Mouse (Mus musculus) hindbrain, embryonic 12.5 days (tissue): ENCODE measurements around the gene Rrp7a. TPM values are rescaled to one million over a fixed set of nuclear protein-coding genes. Genes with fewer than 3 reads are reported as not detected.

ENCODE experiments used
- ATAC-seq: fragments of 200-750 bp; cut with Nextera tagmentation; 2 replicates; pipeline ENCODE4 v1.8.0; 2017; ENCODE audit warnings: moderate TSS enrichment; ENCODE audit not compliant: low FRiP score
- H3K27ac ChIP-seq: fragments of 300-500 bp; sonication (generic); 2 replicates; pipeline ENCODE4 v1.5.1; 2016; ENCODE audit warnings: mild to moderate bottlenecking
- H3K27me3 ChIP-seq: fragments of 300-500 bp; sonication (generic); 2 replicates; pipeline ENCODE4 v1.6.1; 2016; ENCODE audit warnings: mild to moderate bottlenecking
- H3K36me3 ChIP-seq: fragments of 300-500 bp; sonication (generic); 2 replicates; pipeline ENCODE4 v1.6.1; 2016; ENCODE audit warnings: mild to moderate bottlenecking
- H3K4me1 ChIP-seq: fragments of 300-500 bp; sonication (generic); 2 replicates; pipeline ENCODE4 v1.6.1; 2016
- H3K4me2 ChIP-seq: fragments of 300-500 bp; sonication (generic); replicated peaks from 2 replicates; pipeline ENCODE4 v1.6.1; 2016; ENCODE audit warnings: mild to moderate bottlenecking
- H3K4me3 ChIP-seq: fragments of 300-500 bp; sonication (generic); 2 replicates; pipeline ENCODE4 v1.5.1; 2016; ENCODE audit warnings: mild to moderate bottlenecking
- H3K9ac ChIP-seq: fragments of 300-500 bp; sonication (generic); 2 replicates; pipeline ENCODE4 v1.6.1; 2016; ENCODE audit warnings: mild to moderate bottlenecking, moderate library complexity
- H3K9me3 ChIP-seq: fragments of 300-500 bp; sonication (generic); replicated peaks from 2 replicates; pipeline ENCODE4 v1.6.1; 2016; ENCODE audit warnings: mild to moderate bottlenecking
- WGBS: fragments of 180-500 bp; shearing (Covaris S2); methylation state at CpG from one replicate; pipeline ENCODE4 v1.1.7; 2016; 5-methylcytosine and 5-hydroxymethylcytosine counted together
- polyA plus RNA-seq: library from polyadenylated mRNA; unstranded; fragments of >200 nt; fragmentation: Nextera tagmentation; extraction: Ambion mirVana; gene quantifications from 2 replicates; pipeline ENCODE4 v1.2.1, GENCODE M21; 2016

The Rrp7a gene
- polyA plus RNA-seq, 1 experiment from 2014 or later = 74.1 TPM

DNA sequence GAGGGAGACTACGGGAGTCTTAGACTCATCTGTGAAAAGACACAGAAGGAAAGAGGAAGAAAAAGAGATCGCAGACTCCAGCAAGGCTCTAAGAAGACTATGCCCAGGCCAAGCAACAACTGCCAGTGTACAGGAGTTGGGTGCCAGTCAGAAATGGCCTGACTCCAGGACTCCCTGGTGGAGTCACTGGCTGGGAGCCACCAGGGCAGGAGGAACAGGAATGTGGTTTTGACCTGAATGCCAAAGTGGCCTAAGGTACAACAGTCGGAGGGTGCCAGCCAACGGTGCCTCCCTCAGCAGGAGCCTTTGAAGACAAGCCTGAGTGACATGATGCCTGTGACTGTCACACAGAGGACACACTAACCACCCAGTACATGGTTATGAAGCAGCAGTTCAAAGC, 48.4 kb downstream of the Rrp7a start:
- ATAC-seq = no peak
- H3K9ac ChIP-seq = no peak overlapping the region
- H3K36me3 ChIP-seq = no peaks in the 10 kb centered on the region
- H3K4me1 ChIP-seq = no peaks in the 10 kb centered on the region
- no peak overlapping the region for H3K4me2 ChIP-seq
- 80% methylated on average over 4 of the region's 4 CpGs for WGBS
- H3K27me3 ChIP-seq = no peaks in the 10 kb centered on the region
- no peak overlapping the region for H3K4me3 ChIP-seq
- H3K27ac ChIP-seq = no peak overlapping the region
- no peaks in the 10 kb centered on the region for H3K9me3 ChIP-seq

DNA sequence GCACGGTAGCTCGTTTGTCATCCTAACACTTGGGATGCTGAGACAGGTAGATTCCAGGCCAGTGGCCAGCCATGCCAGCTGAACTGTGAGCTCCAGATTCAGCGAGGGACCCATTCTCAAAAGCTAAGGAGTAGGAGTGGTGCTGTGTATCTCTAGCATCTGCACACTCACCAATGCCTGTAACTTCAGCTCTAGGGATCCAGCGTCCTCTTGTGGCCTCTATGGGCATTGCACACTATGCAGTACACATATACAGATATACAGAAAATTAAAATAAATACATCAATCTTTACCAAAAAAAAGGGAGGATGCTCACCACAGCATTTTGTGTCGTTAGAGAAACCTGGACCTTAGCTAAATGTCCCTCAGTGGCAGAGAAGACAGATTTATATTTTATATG, 50.8 kb downstream of the Rrp7a start:
- ATAC-seq = no peak
- no peaks in the 10 kb centered on the region for H3K4me1 ChIP-seq
- no peak overlapping the region for H3K9ac ChIP-seq
- H3K4me2 ChIP-seq = no peak overlapping the region
- H3K9me3 ChIP-seq = no peaks in the 10 kb centered on the region
- no peaks in the 10 kb centered on the region for H3K36me3 ChIP-seq
- 82% methylated on average over 5 of the region's 5 CpGs for whole genome bisulfite sequencing
- H3K4me3 ChIP-seq = no peak overlapping the region
- H3K27me3 ChIP-seq = no peaks in the 10 kb centered on the region
- no peak overlapping the region for H3K27ac ChIP-seq

DNA sequence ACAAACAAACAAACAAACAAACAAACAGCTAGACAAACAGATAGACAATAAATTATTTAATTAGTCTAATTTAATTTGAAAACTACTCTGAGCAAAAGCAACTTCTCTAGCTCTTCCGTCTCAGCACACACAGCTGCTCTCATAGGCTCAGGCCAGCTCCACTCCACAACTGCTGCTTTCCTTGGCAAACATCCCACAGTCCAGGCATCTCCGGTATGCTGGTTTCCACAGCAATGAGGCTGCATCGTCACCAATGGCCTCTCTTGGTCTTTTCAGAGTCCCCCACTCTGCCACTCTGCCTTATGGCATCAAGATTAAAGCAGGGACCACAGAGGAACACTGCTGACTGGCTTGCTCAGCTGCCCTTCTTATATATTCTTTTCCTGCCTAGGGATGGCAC, 51.7 kb downstream of the Rrp7a start:
- no peak overlapping the region for H3K27ac ChIP-seq
- no peak for ATAC-seq
- no peak overlapping the region for H3K4me2 ChIP-seq
- 51% methylated on average over 3 of the region's 3 CpGs for WGBS
- no peaks in the 10 kb centered on the region for H3K27me3 ChIP-seq
- no peak overlapping the region for H3K9ac ChIP-seq
- H3K4me1 ChIP-seq = no peaks in the 10 kb centered on the region
- H3K9me3 ChIP-seq = no peaks in the 10 kb centered on the region
- no peak overlapping the region for H3K4me3 ChIP-seq
- H3K36me3 ChIP-seq = no peaks in the 10 kb centered on the region

DNA sequence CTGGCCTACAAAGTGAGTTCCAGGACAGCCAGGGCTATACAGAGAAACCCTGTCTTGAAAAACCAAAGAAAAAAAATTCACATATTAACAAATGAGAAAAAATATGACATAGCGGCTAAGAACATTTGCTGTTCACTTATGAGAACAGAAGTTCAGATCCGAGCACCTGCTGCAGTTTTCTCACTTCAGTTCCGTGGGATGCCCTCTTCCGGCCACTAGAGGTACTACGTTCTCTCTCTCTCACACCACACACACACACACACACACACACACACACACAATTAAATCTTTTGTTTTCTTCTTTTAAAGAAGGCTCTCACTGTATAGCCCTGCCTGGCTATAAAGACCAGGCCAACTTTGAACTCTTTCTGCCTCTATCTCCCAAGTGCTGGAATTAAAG, 54.3 kb downstream of the Rrp7a start:
- no peak overlapping the region for H3K4me2 ChIP-seq
- 95% methylated on average over 5 of the region's 5 CpGs for WGBS
- H3K4me1 ChIP-seq = no peaks in the 10 kb centered on the region
- H3K9me3 ChIP-seq = no peaks in the 10 kb centered on the region
- no peak for ATAC-seq
- no peak overlapping the region for H3K9ac ChIP-seq
- no peaks in the 10 kb centered on the region for H3K27me3 ChIP-seq
- H3K27ac ChIP-seq = no peak overlapping the region
- no peak overlapping the region for H3K4me3 ChIP-seq
- H3K36me3 ChIP-seq = no peaks in the 10 kb centered on the region

DNA sequence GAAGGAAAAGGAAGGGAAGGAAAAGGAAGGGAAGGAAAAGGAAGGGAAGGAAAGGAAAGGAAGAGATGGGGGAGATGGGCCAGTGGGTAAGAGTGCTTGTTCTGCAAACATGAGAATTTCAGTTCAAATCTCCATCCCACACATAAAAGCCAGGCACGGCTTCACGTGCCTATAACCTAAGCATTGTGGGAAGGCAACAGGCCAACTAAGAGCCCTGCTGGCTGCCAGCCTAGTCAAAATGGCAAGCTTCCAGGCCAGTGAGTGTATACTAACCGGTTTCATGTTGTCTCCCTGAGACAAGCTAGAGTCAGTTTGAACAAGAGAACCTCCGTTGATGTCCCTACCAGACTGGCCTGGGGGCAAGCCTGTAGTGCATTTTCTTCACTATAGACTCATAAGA, 57.1 kb downstream of the Rrp7a start:
- Histone ChIP-seq H3K4me2 (no peak overlapping the region), H3K9ac (no peak overlapping the region), H3K4me3 (no peak overlapping the region), H3K9me3 (no peaks in the 10 kb centered on the region), H3K27me3 (no peaks in the 10 kb centered on the region), H3K4me1 (peaks cover 6% of the 10 kb centered on the region), H3K36me3 (no peaks in the 10 kb centered on the region), H3K27ac (no peak overlapping the region)
- 87% methylated on average over 4 of the region's 4 CpGs for WGBS
- no peak for ATAC-seq

Other genes with a start within 250 kb of the Rrp7a start
- gene Tcf20, start 134.9 kb downstream of the Rrp7a start, polyA plus RNA-seq = 12.4 and 14.0 TPM in 2 replicates
- gene Nfam1, start 89.5 kb downstream of the Rrp7a start, polyA plus RNA-seq = 1.9 and 2.2 TPM in 2 replicates
- gene Serhl, start 33.3 kb downstream of the Rrp7a start, polyA plus RNA-seq = 44.3 and 46.1 TPM in 2 replicates
- gene Poldip3, start 26.6 kb upstream of the Rrp7a start, polyA plus RNA-seq = 163 and 168 TPM in 2 replicates
- 148 and 154 TPM in 2 replicates for gene Cyb5r3, start 49.8 kb upstream of the Rrp7a start, polyA plus RNA-seq
- gene A4galt, start 129.0 kb upstream of the Rrp7a start, polyA plus RNA-seq = 2.0 and 2.2 TPM in 2 replicates
- gene Arfgap3, start 227.4 kb upstream of the Rrp7a start, polyA plus RNA-seq = 44.2 and 51.1 TPM in 2 replicates